Mouse (Mus musculus): ENCODE measurements around the gene Srgap3. TPM values are rescaled to one million over a fixed set of nuclear protein-coding genes. Genes with fewer than 3 reads are reported as not detected.
"Not testable (repeated sequence)": the region's sequence is repeated elsewhere in the genome, so short reads cannot be mapped to it uniquely, and the experiment has no call there.

The Srgap3 gene
- polyA plus RNA-seq, 1 experiment from 2014 or later, result 3.5 TPM

GRCm38 (mm10) chr6:112702296-112702695 lies 244.8 kb downstream of the Srgap3 start:
- not testable (repeated sequence) for H3K9me3 ChIP-seq (ENCODE audit: control insufficient read depth, low read length); H3K9ac ChIP-seq (ENCODE audit: low read depth, low read length); H3K4me3 ChIP-seq (ENCODE audit: low read depth, low read length); H3K36me3 ChIP-seq (ENCODE audit: control insufficient read depth, insufficient read depth, low read length); H3K27me3 ChIP-seq (replicated peaks; ENCODE audit: control insufficient read depth, insufficient read depth, low read length); H3K27ac ChIP-seq (ENCODE audit: low read depth, low read length); DNase-seq (ENCODE audit: low spot score); ATAC-seq (replicated peaks; ENCODE audit: low FRiP score); H3K4me2 ChIP-seq; H3K4me1 ChIP-seq (replicated peaks; ENCODE audit: control insufficient read depth, insufficient read depth, low read length)
- 89% methylated on average over 4 of the region's 4 CpGs for WGBS

GRCm38 (mm10) chr6:112700392-112700791 lies 246.7 kb downstream of the Srgap3 start:
- WGBS, result 0% methylated on average over 1 of the region's 1 CpGs
- H3K4me2 ChIP-seq, result no peak overlapping the region
- no peak overlapping the region for H3K27ac ChIP-seq (ENCODE audit: low read depth, low read length)
- no peak for DNase-seq (ENCODE audit: low spot score)
- H3K36me3 ChIP-seq (ENCODE audit: control insufficient read depth, insufficient read depth, low read length), result no peaks in the 10 kb centered on the region
- peaks cover 5% of the 10 kb centered on the region for H3K4me1 ChIP-seq (replicated peaks; ENCODE audit: control insufficient read depth, insufficient read depth, low read length)
- no peak overlapping the region for H3K4me3 ChIP-seq (ENCODE audit: low read depth, low read length)
- H3K27me3 ChIP-seq (replicated peaks; ENCODE audit: control insufficient read depth, insufficient read depth, low read length), result no peaks in the 10 kb centered on the region
- no peak for ATAC-seq (replicated peaks; ENCODE audit: low FRiP score)
- H3K9me3 ChIP-seq (ENCODE audit: control insufficient read depth, low read length), result no peaks in the 10 kb centered on the region
- no peak overlapping the region for H3K9ac ChIP-seq (ENCODE audit: low read depth, low read length)

GRCm38 (mm10) chr6:112699115-112699514 lies 248.0 kb downstream of the Srgap3 start:
- no peak for DNase-seq (ENCODE audit: low spot score)
- no peak for ATAC-seq (replicated peaks; ENCODE audit: low FRiP score)
- no peak overlapping the region for H3K4me3 ChIP-seq (ENCODE audit: low read depth, low read length)
- peaks cover 8% of the 10 kb centered on the region for H3K4me1 ChIP-seq (replicated peaks; ENCODE audit: control insufficient read depth, insufficient read depth, low read length)
- no peak overlapping the region for H3K4me2 ChIP-seq
- H3K9ac ChIP-seq (ENCODE audit: low read depth, low read length), result no peak overlapping the region
- no peaks in the 10 kb centered on the region for H3K9me3 ChIP-seq (ENCODE audit: control insufficient read depth, low read length)
- no peak overlapping the region for H3K27ac ChIP-seq (ENCODE audit: low read depth, low read length)
- 52% methylated on average over 1 of the region's 1 CpGs for WGBS
- H3K36me3 ChIP-seq (ENCODE audit: control insufficient read depth, insufficient read depth, low read length), result no peaks in the 10 kb centered on the region
- no peaks in the 10 kb centered on the region for H3K27me3 ChIP-seq (replicated peaks; ENCODE audit: control insufficient read depth, insufficient read depth, low read length)

- under 1% methylated on average over 75 of the region's 77 CpGs for WGBS
- no peaks in the 10 kb centered on the region for H3K36me3 ChIP-seq (ENCODE audit: control insufficient read depth, insufficient read depth, low read length)
- ATAC-seq (replicated peaks; ENCODE audit: low FRiP score), result peak; percentile 95
Measured at GRCm38 (mm10) chr6:112696056-112696950, 250.8 kb downstream of the Srgap3 start, which contains the start of gene Rad18. Rad18 (minus strand) TSS chr6:112696686.

GRCm38 (mm10) chr6:112694492-112694891 lies 252.6 kb downstream of the Srgap3 start:
- H3K9me3 ChIP-seq (ENCODE audit: control insufficient read depth, low read length), result no peaks in the 10 kb centered on the region
- no peak overlapping the region for H3K27ac ChIP-seq (ENCODE audit: low read depth, low read length)
- ATAC-seq (replicated peaks; ENCODE audit: low FRiP score), result no peak
- peak overlapping the region; percentile 78; the same call in 1 of the 2 replicates for H3K4me2 ChIP-seq
- peaks cover 8% of the 10 kb centered on the region for H3K4me1 ChIP-seq (replicated peaks; ENCODE audit: control insufficient read depth, insufficient read depth, low read length)
- 89% methylated on average over 5 of the region's 5 CpGs for WGBS
- no peaks in the 10 kb centered on the region for H3K27me3 ChIP-seq (replicated peaks; ENCODE audit: control insufficient read depth, insufficient read depth, low read length)
- no peak for DNase-seq (ENCODE audit: low spot score)
- 0 out of 2 replicates have a peak, but pooled peaks cover 6% of the 10 kb centered on the region for H3K36me3 ChIP-seq (ENCODE audit: control insufficient read depth, insufficient read depth, low read length)
- no peak overlapping the region for H3K4me3 ChIP-seq (ENCODE audit: low read depth, low read length)
- H3K9ac ChIP-seq (ENCODE audit: low read depth, low read length), result no peak overlapping the region

More at GRCm38 (mm10) chr6:112696056-112696950, 250.8 kb downstream of the Srgap3 start, which contains the start of gene Rad18:
- Histone ChIP-seq H3K27me3 (replicated peaks; ENCODE audit: control insufficient read depth, insufficient read depth, low read length) (no peaks in the 10 kb centered on the region), H3K9me3 (ENCODE audit: control insufficient read depth, low read length) (no peaks in the 10 kb centered on the region), H3K4me3 (ENCODE audit: low read depth, low read length) (peak within 1 kb of the TSS; percentile 79), H3K27ac (ENCODE audit: low read depth, low read length) (peak within 1 kb of the TSS; percentile 74), H3K4me2 (peak within 1 kb of the TSS; percentile 78), H3K9ac (ENCODE audit: low read depth, low read length) (peak within 1 kb of the TSS; percentile 90), H3K4me1 (replicated peaks; ENCODE audit: control insufficient read depth, insufficient read depth, low read length) (peaks cover 8% of the 10 kb centered on the region)
- peak; percentile 83 for DNase-seq (ENCODE audit: low spot score)

DNA sequence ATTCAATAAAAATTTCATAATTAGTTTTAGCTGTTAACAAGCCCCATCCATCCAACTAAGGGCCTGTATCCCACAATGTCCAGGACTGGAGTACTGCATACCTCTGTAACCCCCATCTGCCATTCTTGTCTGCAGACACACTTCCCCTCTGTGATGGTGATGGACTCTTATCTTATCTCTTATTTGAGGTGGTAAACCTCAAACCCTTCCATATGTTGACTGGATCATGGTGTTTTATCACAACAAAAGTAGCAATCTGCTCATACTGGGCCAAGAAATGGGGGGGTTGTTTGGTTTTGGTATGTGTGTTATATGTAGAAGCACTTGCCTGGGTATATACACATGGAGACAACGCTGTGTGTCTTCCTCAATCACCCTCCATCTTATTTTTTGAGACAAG lies 255.5 kb downstream of the Srgap3 start:
- no peaks in the 10 kb centered on the region for H3K27me3 ChIP-seq (replicated peaks; ENCODE audit: control insufficient read depth, insufficient read depth, low read length)
- 91% methylated on average over 1 of the region's 1 CpGs for WGBS
- ATAC-seq (replicated peaks; ENCODE audit: low FRiP score), result no peak
- no peak overlapping the region for H3K9ac ChIP-seq (ENCODE audit: low read depth, low read length)
- 0 out of 2 replicates have a peak, but pooled peaks cover 6% of the 10 kb centered on the region for H3K36me3 ChIP-seq (ENCODE audit: control insufficient read depth, insufficient read depth, low read length)
- no peak overlapping the region for H3K4me3 ChIP-seq (ENCODE audit: low read depth, low read length)
- DNase-seq (ENCODE audit: low spot score), result no peak
- H3K4me1 ChIP-seq (replicated peaks; ENCODE audit: control insufficient read depth, insufficient read depth, low read length), result peaks cover 6% of the 10 kb centered on the region
- H3K9me3 ChIP-seq (ENCODE audit: control insufficient read depth, low read length), result no peaks in the 10 kb centered on the region
- H3K27ac ChIP-seq (ENCODE audit: low read depth, low read length), result no peak overlapping the region
- no peak overlapping the region for H3K4me2 ChIP-seq

GRCm38 (mm10) chr6:112688033-112688432 lies 259.0 kb downstream of the Srgap3 start:
- no peak for ATAC-seq (replicated peaks; ENCODE audit: low FRiP score)
- no peak overlapping the region for H3K4me3 ChIP-seq (ENCODE audit: low read depth, low read length)
- no peak overlapping the region for H3K27ac ChIP-seq (ENCODE audit: low read depth, low read length)
- no peak for DNase-seq (ENCODE audit: low spot score)
- 94% methylated on average over 3 of the region's 3 CpGs for WGBS
- no peak overlapping the region for H3K9ac ChIP-seq (ENCODE audit: low read depth, low read length)
- no peak overlapping the region for H3K4me2 ChIP-seq
- H3K36me3 ChIP-seq (ENCODE audit: control insufficient read depth, insufficient read depth, low read length), result peaks cover 8% of the 10 kb centered on the region; the same call in 1 of the 2 replicates
- no peaks in the 10 kb centered on the region for H3K9me3 ChIP-seq (ENCODE audit: control insufficient read depth, low read length)
- no peaks in the 10 kb centered on the region for H3K27me3 ChIP-seq (replicated peaks; ENCODE audit: control insufficient read depth, insufficient read depth, low read length)
- 0 out of 2 replicates have a peak, but pooled peaks cover 2% of the 10 kb centered on the region for H3K4me1 ChIP-seq (replicated peaks; ENCODE audit: control insufficient read depth, insufficient read depth, low read length)

- H3K9me3 ChIP-seq (ENCODE audit: control insufficient read depth, low read length), result no peaks in the 10 kb centered on the region
- H3K27ac ChIP-seq (ENCODE audit: low read depth, low read length), result no peak overlapping the region
- no peak overlapping the region for H3K9ac ChIP-seq (ENCODE audit: low read depth, low read length)
- DNase-seq (ENCODE audit: low spot score), result peak; percentile 14
- no peak overlapping the region for H3K4me2 ChIP-seq
- H3K36me3 ChIP-seq (ENCODE audit: control insufficient read depth, insufficient read depth, low read length), result peaks cover 8% of the 10 kb centered on the region
- H3K27me3 ChIP-seq (replicated peaks; ENCODE audit: control insufficient read depth, insufficient read depth, low read length), result no peaks in the 10 kb centered on the region
- ATAC-seq (replicated peaks; ENCODE audit: low FRiP score), result no peak
- no peak overlapping the region for H3K4me3 ChIP-seq (ENCODE audit: low read depth, low read length)
- 0 out of 2 replicates have a peak, but pooled peaks cover 2% of the 10 kb centered on the region for H3K4me1 ChIP-seq (replicated peaks; ENCODE audit: control insufficient read depth, insufficient read depth, low read length)
- WGBS, result 62% methylated on average over 7 of the region's 7 CpGs
Measured at GRCm38 (mm10) chr6:112686485-112686884, 260.6 kb downstream of the Srgap3 start.

All from liver, embryonic 11.5 days (tissue).